Mouse (Mus musculus) myocyte (in vitro differentiated cells): ENCODE measurements around the gene Slc35f3.

Experiments used
- CEBPB ChIP-seq: IDR thresholded peaks from 2 replicates; pipeline ENCODE4 v1.6.1; 2011; ENCODE audit warnings: mild to moderate bottlenecking, moderate library complexity; ENCODE audit not compliant: poor library complexity, insufficient read depth, severe bottlenecking
- MYOG ChIP-seq, 3 experiments: IDR thresholded peaks; one replicate each; pipeline ENCODE4 v1.6.1; 2011; ENCODE audit warnings: control low read depth in 2 of 3, low read depth in 2 of 3, mild to moderate bottlenecking in 2 of 3; ENCODE audit not compliant: insufficient read length in 2 of 3, control insufficient read depth in 1 of 3, insufficient read depth in 1 of 3
- POLR2A ChIP-seq: IDR thresholded peaks from one replicate; pipeline ENCODE4 v1.6.1; 2011; ENCODE audit warnings: low read depth, mild to moderate bottlenecking, control low read depth, moderate library complexity; ENCODE audit not compliant: insufficient read length

DNA sequence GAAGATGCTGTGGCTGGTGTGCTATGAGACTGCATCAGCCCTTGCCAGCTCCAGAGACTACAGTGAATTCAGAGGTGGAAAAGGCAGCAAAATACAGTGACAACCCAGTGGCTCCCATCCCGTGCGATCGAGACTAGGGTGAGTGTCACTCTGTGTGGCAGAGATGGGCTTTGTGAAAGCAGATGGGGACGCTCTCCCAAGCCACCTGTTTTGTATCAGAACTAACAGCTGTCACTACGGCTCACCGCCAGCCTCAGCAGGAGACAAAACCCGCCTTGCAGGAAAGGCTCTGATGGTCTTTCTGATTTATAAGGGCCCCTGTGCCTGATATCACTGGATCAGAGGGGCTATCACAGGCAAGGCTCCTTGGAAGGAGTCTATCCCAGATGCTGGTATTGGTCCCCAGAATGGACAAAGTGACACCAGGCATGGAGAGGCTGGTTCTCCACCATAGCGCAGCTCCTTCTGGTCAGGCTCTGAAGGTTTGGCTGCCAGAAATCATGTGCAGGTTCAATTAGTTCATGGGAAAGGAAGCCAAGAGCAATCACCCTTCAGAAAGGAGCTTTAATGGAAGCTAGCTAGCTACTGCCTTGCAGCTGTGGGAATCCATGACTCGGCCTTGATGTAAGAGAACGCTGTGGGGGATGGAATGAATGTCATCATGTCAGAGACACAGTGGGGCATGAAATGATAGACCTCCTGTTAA is 70.1 kb downstream of the Slc35f3 start:
- no peak for TF ChIP-seq MYOG (IDR thresholded peaks at IDR 0.05; ENCODE audit: control insufficient read depth in 1 of 3, insufficient read depth in 1 of 3, insufficient read length in 2 of 3, low read depth in 2 of 3)
- TF ChIP-seq CEBPB: no peak
- no peak for TF ChIP-seq POLR2A
